Mouse (Mus musculus): ENCODE measurements around the gene Best3.

DNA sequence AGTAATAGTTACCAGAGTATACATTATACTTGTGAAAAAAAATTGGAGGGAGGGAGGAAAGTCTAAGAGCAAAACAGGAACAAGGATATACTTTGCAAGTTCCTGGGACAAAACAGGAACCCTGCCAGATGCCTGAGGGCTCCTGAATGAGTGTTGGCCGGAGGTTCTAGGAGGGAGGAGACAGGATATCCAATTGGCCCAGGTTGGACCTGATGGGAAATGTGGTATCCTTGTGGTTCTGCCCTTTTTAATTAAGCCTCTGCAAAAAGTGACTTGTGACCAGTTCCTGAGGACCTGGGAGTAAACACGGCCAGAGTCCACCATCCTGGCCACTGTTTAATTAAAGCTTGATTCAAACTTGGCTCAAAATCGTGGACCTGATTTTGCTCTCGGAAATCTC lies 17.4 kb upstream of the Best3 start:
- TF ChIP-seq CTCF (conservative IDR thresholded peaks at IDR 0.05; ENCODE audit: low read length) (no peak), POU5F1 (IDR thresholded peaks at IDR 0.05; ENCODE audit: borderline replicate concordance, low read length) (no peak), NANOG (IDR thresholded peaks at IDR 0.05; ENCODE audit: borderline replicate concordance, low read length) (no peak)

Data from E14TG2a.4 (cell line).